In the genomic region with DNA sequence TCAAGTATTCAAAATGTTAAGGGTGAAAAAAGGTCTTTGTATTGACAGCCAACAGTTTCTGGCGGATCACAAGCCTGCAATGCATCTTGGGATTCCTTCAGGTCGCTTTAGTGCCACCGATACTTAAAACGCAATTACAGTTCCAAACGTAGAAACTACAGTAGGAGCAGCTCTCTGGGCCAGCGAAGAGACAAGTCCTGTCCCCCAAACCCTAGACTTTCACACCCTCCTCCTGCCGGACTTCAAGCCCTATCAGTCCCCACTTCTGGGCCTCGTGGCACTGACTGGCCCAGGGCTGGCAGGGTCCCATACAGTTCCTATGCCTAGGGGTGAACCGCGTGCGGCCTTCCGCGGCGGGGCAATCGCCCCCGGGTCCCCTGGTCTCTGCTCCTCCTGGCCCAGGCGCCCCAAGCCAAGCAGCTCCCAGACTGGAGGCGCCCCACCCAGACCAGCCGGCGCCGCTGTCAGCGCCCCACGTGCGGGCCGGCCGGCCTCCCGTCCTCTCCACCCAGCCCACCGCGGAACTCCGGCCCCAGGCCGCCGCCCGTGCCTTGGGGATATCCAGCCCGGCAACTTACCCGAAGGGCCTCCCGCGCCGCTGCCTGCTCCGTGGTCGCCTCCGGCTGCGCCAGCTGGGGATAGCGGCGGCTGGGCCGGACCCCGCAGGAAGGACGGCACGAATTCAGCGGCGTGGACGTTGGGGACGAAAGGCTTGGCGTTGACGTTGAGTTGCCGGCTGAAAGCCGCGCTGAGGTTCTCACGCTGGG, we compare ENCODE assay signal across 8 mouse cellular contexts. TPM values are rescaled to one million over a fixed set of nuclear protein-coding genes. Genes with fewer than 3 reads are reported as not detected.
DNase-seq lines count a peak whose midpoint lies in the region; ATAC-seq and TF ChIP-seq lines count a peak whose summit lies in the region.

No protein-coding gene starts in this region.

- TF ChIP-seq CTCF in kidney, adult 2 months (conservative IDR thresholded peaks at IDR 0.05; ENCODE audit: insufficient read depth, insufficient read length, low read depth, low read length): no peak
- TF ChIP-seq CTCF in midbrain, postnatal 0 days (IDR thresholded peaks at IDR 0.05): no peak

- no peaks in the 10 kb centered on the region for H3K36me3 ChIP-seq in embryonic facial prominence, embryonic 12.5 days
- no peaks in the 10 kb centered on the region for H3K36me3 ChIP-seq in kidney, adult 2 months (ENCODE audit: control insufficient read depth, insufficient read depth, low read length)
- no peaks in the 10 kb centered on the region for H3K36me3 ChIP-seq in midbrain, postnatal 0 days (ENCODE audit: insufficient read depth, low read length)
- H3K36me3 ChIP-seq in splenic B cell, adult 2 months (ENCODE audit: control insufficient read depth, insufficient read depth, low read length, poor library complexity, severe bottlenecking): no peaks in the 10 kb centered on the region

- peak; percentile 61 for ATAC-seq in embryonic facial prominence, embryonic 12.5 days (ENCODE audit: insufficient number of reproducible peaks, insufficient read depth, low FRiP score, low TSS enrichment)
- ATAC-seq in midbrain, postnatal 0 days (ENCODE audit: low FRiP score): peak; percentile 22

- DNase-seq in 416B (ENCODE audit: low read depth) (peak; percentile 63), liver (peak; percentile 74)
- peak; percentile 63 for DNase-seq in adrenal gland, postnatal 10 days
- DNase-seq in heart, adult 18-20 months: peak; percentile 51 to 66
- peak; percentile 60 for DNase-seq in kidney, adult 2 months
- peak; percentile 56 for DNase-seq in midbrain, postnatal 0 days (ENCODE audit: low spot score)
- DNase-seq in splenic B cell, adult 2 months (ENCODE audit: low read depth, low spot score): peak; percentile 32

- no peaks in the 10 kb centered on the region for H3K9me3 ChIP-seq in embryonic facial prominence, embryonic 12.5 days
- no peaks in the 10 kb centered on the region for H3K9me3 ChIP-seq in midbrain, postnatal 0 days (ENCODE audit: low read length)

- no peak for TF ChIP-seq POLR2A in kidney, adult 2 months (IDR thresholded peaks at IDR 0.05; ENCODE audit: low read depth, low read length)

- H3K4me3 ChIP-seq in embryonic facial prominence, embryonic 12.5 days: peak overlapping the region; percentile 100
- peak overlapping the region; percentile 85 for H3K4me3 ChIP-seq in kidney, adult 2 months (ENCODE audit: insufficient read depth, low read depth, low read length)
- H3K4me3 ChIP-seq in midbrain, postnatal 0 days (ENCODE audit: low read depth, low read length): peak overlapping the region; percentile 94

- H3K4me1 ChIP-seq in embryonic facial prominence, embryonic 12.5 days: peaks cover 12% of the 10 kb centered on the region
- peaks cover 6% of the 10 kb centered on the region; the same call in 1 of the 2 replicates for H3K4me1 ChIP-seq in kidney, adult 2 months (ENCODE audit: control insufficient read depth, insufficient read depth, low read length)
- no peaks in the 10 kb centered on the region for H3K4me1 ChIP-seq in midbrain, postnatal 0 days (ENCODE audit: insufficient read depth, low read length)

- H3K4me2 ChIP-seq in embryonic facial prominence, embryonic 12.5 days (replicated peaks): peak overlapping the region; percentile 82
- peak overlapping the region; percentile 96 for H3K4me2 ChIP-seq in midbrain, postnatal 0 days (ENCODE audit: low read depth, low read length, poor library complexity, severe bottlenecking)

- no peaks in the 10 kb centered on the region for H3K27me3 ChIP-seq in embryonic facial prominence, embryonic 12.5 days
- H3K27me3 ChIP-seq in kidney, adult 2 months (replicated peaks; ENCODE audit: control insufficient read depth, insufficient read depth, low read length): no peaks in the 10 kb centered on the region
- no peaks in the 10 kb centered on the region for H3K27me3 ChIP-seq in midbrain, postnatal 0 days (ENCODE audit: insufficient read depth, low read length)
- H3K27me3 ChIP-seq in splenic B cell, adult 2 months (ENCODE audit: control insufficient read depth, insufficient read depth, low read length, poor library complexity, severe bottlenecking): no peaks in the 10 kb centered on the region

- peak overlapping the region; percentile 92 for H3K9ac ChIP-seq in embryonic facial prominence, embryonic 12.5 days
- peak overlapping the region; percentile 82 for H3K9ac ChIP-seq in midbrain, postnatal 0 days (replicated peaks; ENCODE audit: low read length, poor library complexity, severe bottlenecking)

- peak overlapping the region; percentile 94 for H3K27ac ChIP-seq in embryonic facial prominence, embryonic 12.5 days
- H3K27ac ChIP-seq in kidney, adult 2 months (ENCODE audit: insufficient read depth, low read depth, low read length): peak overlapping the region; percentile 89
- H3K27ac ChIP-seq in midbrain, postnatal 0 days (ENCODE audit: low read depth, low read length): peak overlapping the region; percentile 94

- WGBS in embryonic facial prominence, embryonic 12.5 days: under 1% methylated on average over 58 of the region's 58 CpGs
- 0% methylated on average over 56 of the region's 58 CpGs for WGBS in kidney, adult 2 months
- WGBS in midbrain, postnatal 0 days: under 1% methylated on average over 55 of the region's 58 CpGs

RNA-seq across cellular contexts. Expression of a gene that starts 0.9 kb away (rescaled TPM):
- total RNA-seq in adrenal gland, postnatal 10 days (2021): 100 to 1,000 TPM; 102 to 103 TPM
- polyA plus RNA-seq in embryonic facial prominence, embryonic 12.5 days (2016; fragmentation: Nextera tagmentation; extraction: Ambion mirVana): 106 and 107 TPM in 2 replicates
- total RNA-seq in heart, adult 18-20 months (2021): 10 to 100 TPM; 59.2 to 65.3 TPM
- 17.4 and 19.1 TPM in 2 replicates for polyA plus RNA-seq in kidney, adult 2 months (2012; rRNA removed)
- total RNA-seq in midbrain, postnatal 0 days (2014; rRNA removed): 60.9 and 74.1 TPM in 2 replicates
- 36.4 and 39.0 TPM in 2 replicates for polyA plus RNA-seq in midbrain, postnatal 0 days (2015; fragmentation: Nextera tagmentation; extraction: Ambion mirVana)

RNA-seq across cellular contexts. Expression of a gene that starts 50.1 kb away (rescaled TPM):
- total RNA-seq in adrenal gland, postnatal 10 days (2021): 10 to 100 TPM; 73.9 to 76.3 TPM
- polyA plus RNA-seq in embryonic facial prominence, embryonic 12.5 days (2016; fragmentation: Nextera tagmentation; extraction: Ambion mirVana): 198 and 211 TPM in 2 replicates
- total RNA-seq in heart, adult 18-20 months (2021): 10 to 100 TPM; 52.7 to 58.3 TPM
- 6.1 and 9.5 TPM in 2 replicates for polyA plus RNA-seq in kidney, adult 2 months (2012; rRNA removed)
- 54.6 and 85.5 TPM in 2 replicates for total RNA-seq in midbrain, postnatal 0 days (2014; rRNA removed)
- 124 and 140 TPM in 2 replicates for polyA plus RNA-seq in midbrain, postnatal 0 days (2015; fragmentation: Nextera tagmentation; extraction: Ambion mirVana)

Comparison
In these comparisons a context has a peak if more than half of its experiments do, and no peak if none do; other contexts are left out.
1. Peak in every context shown above with its lines: DNase-seq, ATAC-seq, H3K4me3 ChIP-seq and H3K27ac ChIP-seq.